Mouse (Mus musculus) liver, embryonic 13.5 days (tissue): ENCODE results near the gene Pif1. TPM values are rescaled to one million over a fixed set of nuclear protein-coding genes. Genes with fewer than 3 reads are reported as not detected.

Experiments
- ATAC-seq: fragments of 200-750 bp; cut with Nextera tagmentation; 2 replicates; pipeline ENCODE4 v1.8.0; 2017; ENCODE audit warnings: low read depth, mild to moderate bottlenecking, moderate number of reproducible peaks, moderate library complexity
- DNase-seq: peaks from one replicate; pipeline ENCODE4 v3.0.0; 2022
- H3K27ac ChIP-seq: fragments of 300-500 bp; sonication (generic); 2 replicates; pipeline ENCODE4 v1.5.1; 2015; ENCODE audit warnings: moderate library complexity, mild to moderate bottlenecking, inconsistent platforms
- H3K27me3 ChIP-seq: fragments of 300-500 bp; sonication (generic); 2 replicates; pipeline ENCODE4 v1.6.1; 2015; ENCODE audit warnings: mild to moderate bottlenecking, inconsistent platforms
- H3K36me3 ChIP-seq: fragments of 300-500 bp; sonication (generic); 2 replicates; pipeline ENCODE4 v1.6.1; 2015; ENCODE audit warnings: mild to moderate bottlenecking, inconsistent platforms
- H3K4me1 ChIP-seq: fragments of 300-500 bp; sonication (generic); replicated peaks from 2 replicates; pipeline ENCODE4 v1.6.1; 2015; ENCODE audit warnings: inconsistent platforms
- H3K4me2 ChIP-seq: fragments of 300-500 bp; sonication (generic); 2 replicates; pipeline ENCODE4 v1.6.1; 2015; ENCODE audit warnings: inconsistent platforms, mild to moderate bottlenecking, moderate library complexity
- H3K4me3 ChIP-seq: fragments of 300-500 bp; sonication (generic); replicated peaks from 2 replicates; pipeline ENCODE4 v1.5.1; 2015; ENCODE audit warnings: mild to moderate bottlenecking, inconsistent platforms
- H3K9ac ChIP-seq: fragments of 300-500 bp; sonication (generic); 2 replicates; pipeline ENCODE4 v1.6.1; 2015; ENCODE audit warnings: mild to moderate bottlenecking, inconsistent platforms
- H3K9me3 ChIP-seq: fragments of 300-500 bp; sonication (generic); replicated peaks from 2 replicates; pipeline ENCODE4 v1.6.1; 2016; ENCODE audit warnings: inconsistent platforms
- WGBS: fragments of 180-500 bp; shearing (Covaris S2); methylation state at CpG from one replicate; pipeline ENCODE4 v1.1.7; 2015; ENCODE audit not compliant: insufficient replicate concordance; 5-methylcytosine and 5-hydroxymethylcytosine counted together
- polyA plus RNA-seq: library from polyadenylated mRNA; unstranded; fragments of >200 nt; fragmentation: Nextera tagmentation; extraction: Ambion mirVana; gene quantifications from 2 replicates; pipeline ENCODE4 v1.2.1, GENCODE M21; 2015

Gene Pif1
- polyA plus RNA-seq, 1 experiment from 2014 or later: 11.0 TPM

DNA sequence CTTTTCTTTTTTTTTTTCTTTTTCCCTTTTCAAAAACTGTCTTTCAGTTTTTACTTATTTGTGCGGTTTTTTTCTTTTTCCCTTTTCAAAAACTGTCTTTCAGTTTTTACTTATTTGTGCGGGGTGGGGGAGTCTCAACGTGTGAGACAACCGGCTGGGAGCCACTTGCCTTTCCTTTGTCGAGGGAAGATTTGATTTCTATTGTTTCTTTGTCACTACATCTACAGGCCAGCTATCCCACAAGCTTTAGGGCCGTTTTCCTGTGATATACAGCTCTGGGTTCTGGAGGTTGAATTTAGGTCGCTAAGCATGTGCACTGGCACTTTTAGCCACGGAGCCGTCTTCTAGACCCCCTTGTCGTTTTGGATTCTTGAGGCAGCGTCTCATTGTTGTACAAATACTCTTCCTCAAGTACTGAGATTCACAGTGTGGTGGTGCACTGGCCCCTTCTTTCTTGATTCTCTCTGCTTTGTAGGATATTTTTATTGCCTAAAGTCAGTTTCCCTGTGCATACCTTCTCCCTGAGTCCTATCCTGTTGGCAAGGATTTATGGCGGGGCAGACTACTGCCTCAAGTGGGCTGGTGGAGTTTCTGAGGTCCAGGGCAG, 54.6 kb downstream of the Pif1 start:
- DNase-seq (no peak), ATAC-seq (no peak)
- Histone ChIP-seq H3K9ac (no peak overlapping the region), H3K9me3 (no peaks in the 10 kb centered on the region), H3K4me3 (no peak overlapping the region), H3K27ac (no peak overlapping the region), H3K36me3 (no peaks in the 10 kb centered on the region), H3K27me3 (peaks cover 13% of the 10 kb centered on the region; the same call in 1 of the 2 replicates), H3K4me1 (peaks cover 6% of the 10 kb centered on the region; the same call in 1 of the 2 replicates), H3K4me2 (no peak overlapping the region)
- 21% methylated on average over 12 of the region's 12 CpGs for WGBS

DNA sequence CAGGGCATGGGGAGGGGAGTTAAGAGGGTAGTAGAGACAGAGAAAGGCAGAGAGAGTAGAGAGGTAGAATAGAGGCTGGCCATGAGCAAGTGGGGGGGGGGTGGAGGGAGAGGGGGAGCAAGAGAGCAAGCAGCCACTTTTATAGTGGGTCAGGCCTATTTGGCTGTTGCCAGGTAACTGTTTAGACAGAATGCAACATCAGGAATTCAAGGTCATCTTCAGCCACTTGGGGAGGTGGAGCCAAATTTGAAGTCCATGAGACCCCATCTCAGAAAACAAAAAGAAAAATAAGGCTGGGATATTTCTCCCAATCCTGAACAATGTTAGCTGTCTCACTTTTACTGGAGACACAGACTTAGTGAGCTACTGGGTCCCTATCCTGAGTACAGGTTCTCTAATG, 55.6 kb downstream of the Pif1 start:
- Histone ChIP-seq H3K27me3 (peaks cover 13% of the 10 kb centered on the region; the same call in 1 of the 2 replicates), H3K36me3 (no peaks in the 10 kb centered on the region), H3K27ac (no peak overlapping the region), H3K4me1 (peaks cover 6% of the 10 kb centered on the region; the same call in 1 of the 2 replicates), H3K4me2 (no peak overlapping the region), H3K9me3 (no peaks in the 10 kb centered on the region), H3K9ac (no peak overlapping the region), H3K4me3 (no peak overlapping the region)
- DNase-seq: no peak
- ATAC-seq: no peak

DNA sequence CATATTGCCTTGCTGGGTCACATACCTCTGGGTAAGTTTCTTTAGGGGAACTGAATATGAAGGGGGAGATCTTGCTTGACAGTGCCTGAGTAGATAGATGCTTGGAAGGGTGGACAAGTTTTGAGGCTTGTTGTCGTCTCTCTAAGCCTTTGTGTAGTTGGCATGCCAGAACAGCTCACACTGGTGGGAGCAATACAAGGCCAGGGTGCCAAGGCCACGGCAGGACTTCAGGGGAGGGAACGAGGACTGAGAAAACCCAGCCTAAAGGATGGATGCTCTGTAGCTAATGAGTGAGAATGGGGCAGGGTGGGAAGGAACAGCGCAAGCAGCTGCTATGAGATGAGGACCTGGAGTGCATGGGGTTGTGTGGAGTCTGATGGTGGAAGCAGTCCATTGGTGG, 58.0 kb downstream of the Pif1 start:
- Histone ChIP-seq H3K9me3 (no peaks in the 10 kb centered on the region), H3K36me3 (no peaks in the 10 kb centered on the region), H3K27ac (no peak overlapping the region), H3K4me2 (no peak overlapping the region), H3K4me3 (no peak overlapping the region), H3K27me3 (peaks cover 8% of the 10 kb centered on the region; the same call in 1 of the 2 replicates), H3K4me1 (peaks cover 8% of the 10 kb centered on the region), H3K9ac (no peak overlapping the region)
- DNase-seq (no peak), ATAC-seq (no peak)
- WGBS: 74% methylated on average over 4 of the region's 4 CpGs

Other genes with a start within 250 kb of the Pif1 start
- gene Pdcd7, start 241.1 kb upstream of the Pif1 start, polyA plus RNA-seq: 4.0 and 4.4 TPM in 2 replicates
- gene Ubap1l, start 226.1 kb upstream of the Pif1 start, polyA plus RNA-seq: not detected in 2 replicates
- 0.03 and 0.16 TPM in 2 replicates for gene Kbtbd13, start 195.5 kb upstream of the Pif1 start, polyA plus RNA-seq
- gene Rasl12, start 188.7 kb upstream of the Pif1 start, polyA plus RNA-seq: 0.12 and 0.22 TPM in 2 replicates
- gene Slc51b, start 164.2 kb upstream of the Pif1 start, polyA plus RNA-seq: not detected in 2 replicates
- 8.4 and 10.6 TPM in 2 replicates for gene Mtfmt, start 151.4 kb upstream of the Pif1 start, polyA plus RNA-seq
- gene Spg21, start 126.2 kb upstream of the Pif1 start, polyA plus RNA-seq: 28.0 and 37.1 TPM in 2 replicates
- not detected in 2 replicates for gene Ankdd1a, start 67.0 kb upstream of the Pif1 start, polyA plus RNA-seq
- 24.2 and 31.6 TPM in 2 replicates for gene Plekho2, start 7.1 kb upstream of the Pif1 start, polyA plus RNA-seq
- 12.6 and 15.4 TPM in 2 replicates for gene Rbpms2, start 42.5 kb downstream of the Pif1 start, polyA plus RNA-seq
- 49.6 and 54.3 TPM in 2 replicates for gene Oaz2, start 80.8 kb downstream of the Pif1 start, polyA plus RNA-seq
- gene Zfp609, start 240.4 kb downstream of the Pif1 start, polyA plus RNA-seq: 1.7 and 1.8 TPM in 2 replicates